Mouse (Mus musculus): ENCODE measurements at regions not wholly inside any gene's neighbourhood (a gene's known extent, or its start where the extent isn't known, plus 50 kb on each side); places are given as distances from the start of the nearest gene placed in this dataset.

DNA sequence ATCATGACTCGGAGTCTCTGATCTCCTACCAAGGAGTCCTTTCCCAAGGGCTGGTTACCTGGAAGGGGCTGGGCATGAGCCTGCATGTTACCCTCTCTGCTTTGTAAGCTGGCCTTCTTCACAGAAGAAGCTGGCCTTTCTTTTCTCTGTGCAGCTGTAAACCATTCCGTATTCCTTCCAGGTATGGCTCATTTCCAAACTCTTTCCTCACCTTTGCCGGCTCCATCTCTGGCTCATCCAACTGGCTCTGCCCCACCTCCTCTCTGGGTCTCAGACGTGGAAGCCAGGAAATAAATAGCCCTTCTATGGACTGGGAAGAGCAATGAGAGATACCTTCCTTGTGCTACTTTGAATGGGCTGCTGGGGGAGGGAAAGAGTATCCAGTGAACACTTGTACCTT is 163.0 kb downstream of the Pik3r1 start:
- Histone ChIP-seq H3K36me3 (ENCODE audit: control insufficient read depth, insufficient read depth) (no peaks in the 10 kb centered on the region), H3K4me3 (no peak overlapping the region), H3ac (ENCODE audit: control insufficient read depth, insufficient read length) (no peak overlapping the region), H3K4me2 (ENCODE audit: low read depth) (no peak overlapping the region), H3K79me2 (ENCODE audit: control insufficient read depth, insufficient read depth) (no peaks in the 10 kb centered on the region), H3K27me3 (ENCODE audit: control insufficient read depth, insufficient read depth, insufficient read length) (no peaks in the 10 kb centered on the region)
- TF ChIP-seq TCF12 (IDR thresholded peaks at IDR 0.05; ENCODE audit: insufficient read depth, poor library complexity, severe bottlenecking) (no peak), SRF (IDR thresholded peaks at IDR 0.05; ENCODE audit: control insufficient read depth, insufficient read length, low read depth) (no peak), MYOD1 (IDR thresholded peaks at IDR 0.05; ENCODE audit: control insufficient read depth in 1 of 3, insufficient read length in 2 of 3, low read depth in 2 of 3) (no peak), POLR2A (IDR thresholded peaks at IDR 0.05; ENCODE audit: insufficient read length, low read depth) (no peak), MAX (IDR thresholded peaks at IDR 0.05; ENCODE audit: low read depth) (no peak)

- Histone ChIP-seq H3K4me2 (ENCODE audit: low read depth) (no peak overlapping the region), H3K36me3 (ENCODE audit: control insufficient read depth, insufficient read depth) (no peaks in the 10 kb centered on the region), H3ac (ENCODE audit: control insufficient read depth, insufficient read length) (no peak overlapping the region), H3K79me2 (ENCODE audit: control insufficient read depth, insufficient read depth) (no peaks in the 10 kb centered on the region), H3K27me3 (ENCODE audit: control insufficient read depth, insufficient read depth, insufficient read length) (no peaks in the 10 kb centered on the region), H3K4me3 (no peak overlapping the region)
- TF ChIP-seq REST (IDR thresholded peaks at IDR 0.05; ENCODE audit: insufficient read depth, insufficient read length) (no peak), SRF (IDR thresholded peaks at IDR 0.05; ENCODE audit: control insufficient read depth, insufficient read length, low read depth) (no peak), USF1 (IDR thresholded peaks at IDR 0.05; ENCODE audit: low read depth) (no peak), POLR2AphosphoS2 (IDR thresholded peaks at IDR 0.05; ENCODE audit: insufficient read length, low read depth) (no peak), MYOD1 (IDR thresholded peaks at IDR 0.05; ENCODE audit: control insufficient read depth in 1 of 3, insufficient read length in 2 of 3, low read depth in 2 of 3) (no peak), CEBPB (IDR thresholded peaks at IDR 0.05; ENCODE audit: insufficient read depth, poor library complexity, severe bottlenecking) (no peak), MAX (IDR thresholded peaks at IDR 0.05; ENCODE audit: low read depth) (no peak), TCF12 (IDR thresholded peaks at IDR 0.05; ENCODE audit: insufficient read depth, poor library complexity, severe bottlenecking) (no peak), MYOG (IDR thresholded peaks at IDR 0.05; ENCODE audit: control insufficient read depth in 1 of 3, insufficient read depth in 1 of 3, insufficient read length in 2 of 3, low read depth in 2 of 3) (no peak), POLR2A (IDR thresholded peaks at IDR 0.05; ENCODE audit: insufficient read length, low read depth) (no peak), E2F4 (IDR thresholded peaks at IDR 0.05; ENCODE audit: insufficient read depth) (no peak), TCF3 (IDR thresholded peaks at IDR 0.05; ENCODE audit: insufficient read length, low read depth) (no peak)
Observed at GRCm38 (mm10) chr13:101598126-101598485, 169.9 kb downstream of the Pik3r1 start.

- no peak for TF ChIP-seq POLR2AphosphoS2 (IDR thresholded peaks at IDR 0.05; ENCODE audit: insufficient read length, low read depth)
- no peak for TF ChIP-seq POLR2A (IDR thresholded peaks at IDR 0.05; ENCODE audit: insufficient read length, low read depth)
- no peak for TF ChIP-seq MYOG (IDR thresholded peaks at IDR 0.05; ENCODE audit: control insufficient read depth in 1 of 3, insufficient read depth in 1 of 3, insufficient read length in 2 of 3, low read depth in 2 of 3)
- no peak for TF ChIP-seq TCF3 (IDR thresholded peaks at IDR 0.05; ENCODE audit: insufficient read length, low read depth)
- TF ChIP-seq SRF (IDR thresholded peaks at IDR 0.05; ENCODE audit: control insufficient read depth, insufficient read length, low read depth) = no peak
- TF ChIP-seq E2F4 (IDR thresholded peaks at IDR 0.05; ENCODE audit: insufficient read depth) = no peak
- no peak for TF ChIP-seq TCF12 (IDR thresholded peaks at IDR 0.05; ENCODE audit: insufficient read depth, poor library complexity, severe bottlenecking)
- no peaks in the 10 kb centered on the region for H3K36me3 ChIP-seq (ENCODE audit: control insufficient read depth, insufficient read depth)
- H3K4me3 ChIP-seq = no peak overlapping the region
- H3ac ChIP-seq (ENCODE audit: control insufficient read depth, insufficient read length) = no peak overlapping the region
- no peaks in the 10 kb centered on the region for H3K27me3 ChIP-seq (ENCODE audit: control insufficient read depth, insufficient read depth, insufficient read length)
- H3K4me2 ChIP-seq (ENCODE audit: low read depth) = no peak overlapping the region
- no peaks in the 10 kb centered on the region for H3K79me2 ChIP-seq (ENCODE audit: control insufficient read depth, insufficient read depth)
Observed at GRCm38 (mm10) chr13:101597243-101598125, 170.5 kb downstream of the Pik3r1 start.

DNA sequence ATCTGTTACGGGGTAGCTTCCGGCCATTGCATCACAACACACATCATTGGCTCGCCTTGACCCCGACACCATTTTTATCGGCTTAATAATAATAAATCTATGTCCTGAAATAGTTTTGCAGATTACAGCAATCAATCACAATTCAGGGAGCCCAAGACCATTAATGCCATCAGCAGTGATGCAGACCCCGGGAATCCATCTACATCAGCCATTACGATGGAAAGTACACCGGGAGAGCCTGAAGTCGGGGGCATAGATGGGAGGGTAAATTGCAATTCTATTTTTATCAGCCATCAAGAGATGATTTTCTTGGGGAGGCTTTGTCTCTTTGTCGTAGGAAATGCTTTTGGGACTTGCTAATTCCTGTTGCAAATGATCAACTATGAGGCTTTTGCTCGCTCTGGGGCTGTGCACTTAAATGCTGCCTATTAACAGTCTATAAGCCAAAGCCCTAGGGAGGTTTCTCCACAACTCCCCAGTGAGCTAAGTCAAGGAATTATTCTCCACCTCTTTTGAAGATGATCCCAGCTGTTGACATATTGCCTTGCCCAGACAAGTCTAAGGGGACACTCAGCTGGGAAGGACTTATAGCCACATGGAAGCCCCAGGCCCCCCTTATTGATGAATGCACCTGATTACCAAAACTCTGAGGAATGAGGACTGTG is 173.4 kb downstream of the Pik3r1 start:
- Histone ChIP-seq H3K79me2 (ENCODE audit: control insufficient read depth, insufficient read depth) (no peaks in the 10 kb centered on the region), H3K36me3 (ENCODE audit: control insufficient read depth, insufficient read depth) (no peaks in the 10 kb centered on the region), H3K27me3 (ENCODE audit: control insufficient read depth, insufficient read depth, insufficient read length) (no peaks in the 10 kb centered on the region), H3ac (ENCODE audit: control insufficient read depth, insufficient read length) (no peak overlapping the region), H3K4me2 (ENCODE audit: low read depth) (no peak overlapping the region), H3K4me3 (no peak overlapping the region)
- TF ChIP-seq REST (IDR thresholded peaks at IDR 0.05; ENCODE audit: insufficient read depth, insufficient read length) (no peak), E2F4 (IDR thresholded peaks at IDR 0.05; ENCODE audit: insufficient read depth) (no peak), TCF3 (IDR thresholded peaks at IDR 0.05; ENCODE audit: insufficient read length, low read depth) (no peak), MYOG (IDR thresholded peaks at IDR 0.05; ENCODE audit: control insufficient read depth in 1 of 3, insufficient read depth in 1 of 3, insufficient read length in 2 of 3, low read depth in 2 of 3) (no peak), USF1 (IDR thresholded peaks at IDR 0.05; ENCODE audit: low read depth) (no peak), POLR2A (IDR thresholded peaks at IDR 0.05; ENCODE audit: insufficient read length, low read depth) (no peak)

DNA sequence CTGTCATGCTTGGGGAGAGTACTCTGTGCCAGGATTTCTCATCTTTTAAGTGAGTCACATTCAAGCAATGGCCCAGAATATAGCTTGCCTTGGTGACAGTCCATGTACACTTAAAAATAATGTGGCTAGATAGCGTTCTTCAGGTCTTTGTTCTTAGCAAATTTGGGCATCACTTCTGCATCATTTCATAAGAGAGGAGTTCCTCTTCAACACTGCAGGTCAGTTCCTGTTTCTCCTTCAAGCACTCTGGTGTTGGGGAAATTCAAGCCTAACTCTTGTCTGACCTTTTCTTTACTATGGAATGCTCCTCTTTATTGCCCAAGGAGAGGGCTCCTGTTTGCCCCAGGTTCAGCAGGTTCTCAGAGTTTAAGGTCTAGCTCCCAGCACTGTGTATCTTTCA is 175.7 kb downstream of the Pik3r1 start:
- H3K4me2 ChIP-seq (ENCODE audit: low read depth) = no peak overlapping the region

More for the DNA sequence above, 175.7 kb downstream of the Pik3r1 start:
- H3K27me3 ChIP-seq (ENCODE audit: control insufficient read depth, insufficient read depth, insufficient read length) = no peaks in the 10 kb centered on the region
- H3K4me3 ChIP-seq = no peak overlapping the region
- no peaks in the 10 kb centered on the region for H3K36me3 ChIP-seq (ENCODE audit: control insufficient read depth, insufficient read depth)
- no peak for TF ChIP-seq POLR2AphosphoS2 (IDR thresholded peaks at IDR 0.05; ENCODE audit: insufficient read length, low read depth)
- no peak for TF ChIP-seq CEBPB (IDR thresholded peaks at IDR 0.05; ENCODE audit: insufficient read depth, poor library complexity, severe bottlenecking)
- no peak for TF ChIP-seq TCF3 (IDR thresholded peaks at IDR 0.05; ENCODE audit: insufficient read length, low read depth)
- TF ChIP-seq SRF (IDR thresholded peaks at IDR 0.05; ENCODE audit: control insufficient read depth, insufficient read length, low read depth) = no peak
- no peak for TF ChIP-seq TCF12 (IDR thresholded peaks at IDR 0.05; ENCODE audit: insufficient read depth, poor library complexity, severe bottlenecking)
- TF ChIP-seq REST (IDR thresholded peaks at IDR 0.05; ENCODE audit: insufficient read depth, insufficient read length) = no peak
- TF ChIP-seq MAX (IDR thresholded peaks at IDR 0.05; ENCODE audit: low read depth) = no peak
- TF ChIP-seq E2F4 (IDR thresholded peaks at IDR 0.05; ENCODE audit: insufficient read depth) = no peak
- TF ChIP-seq POLR2A (IDR thresholded peaks at IDR 0.05; ENCODE audit: insufficient read length, low read depth) = no peak
- TF ChIP-seq USF1 (IDR thresholded peaks at IDR 0.05; ENCODE audit: low read depth) = no peak
- TF ChIP-seq MYOG (IDR thresholded peaks at IDR 0.05; ENCODE audit: control insufficient read depth in 1 of 3, insufficient read depth in 1 of 3, insufficient read length in 2 of 3, low read depth in 2 of 3) = no peak
- TF ChIP-seq MYOD1 (IDR thresholded peaks at IDR 0.05; ENCODE audit: control insufficient read depth in 1 of 3, insufficient read length in 2 of 3, low read depth in 2 of 3) = no peak
- H3K79me2 ChIP-seq (ENCODE audit: control insufficient read depth, insufficient read depth) = no peaks in the 10 kb centered on the region
- no peak overlapping the region for H3ac ChIP-seq (ENCODE audit: control insufficient read depth, insufficient read length)
